Mouse (Mus musculus) neural tube, embryonic 13.5 days (tissue): Measurements from ENCODE around the gene Ank. TPM values are rescaled to one million over a fixed set of nuclear protein-coding genes. Genes with fewer than 3 reads are reported as not detected.

Experiments
- ATAC-seq: fragments of 200-750 bp; cut with Nextera tagmentation; 2 replicates; pipeline ENCODE4 v1.8.0; 2017; ENCODE audit warnings: low read depth, mild to moderate bottlenecking, moderate TSS enrichment, moderate library complexity
- H3K27ac ChIP-seq: fragments of 300-500 bp; sonication (generic); replicated peaks from 2 replicates; pipeline ENCODE4 v1.5.1; 2015; ENCODE audit warnings: moderate library complexity, mild to moderate bottlenecking, inconsistent platforms
- H3K27me3 ChIP-seq: fragments of 300-500 bp; sonication (generic); 2 replicates; pipeline ENCODE4 v1.6.1; 2015; ENCODE audit warnings: mild to moderate bottlenecking, inconsistent platforms
- H3K36me3 ChIP-seq: fragments of 300-500 bp; sonication (generic); 2 replicates; pipeline ENCODE4 v1.6.1; 2015; ENCODE audit warnings: mild to moderate bottlenecking, inconsistent platforms
- H3K4me1 ChIP-seq: fragments of 300-500 bp; sonication (generic); replicated peaks from 2 replicates; pipeline ENCODE4 v1.6.1; 2015; ENCODE audit warnings: inconsistent platforms
- H3K4me2 ChIP-seq: fragments of 300-500 bp; sonication (generic); 2 replicates; pipeline ENCODE4 v1.6.1; 2015; ENCODE audit warnings: inconsistent platforms, mild to moderate bottlenecking, moderate library complexity
- H3K4me3 ChIP-seq: fragments of 300-500 bp; sonication (generic); 2 replicates; pipeline ENCODE4 v1.5.1; 2015; ENCODE audit warnings: mild to moderate bottlenecking, inconsistent platforms
- H3K9ac ChIP-seq: fragments of 300-500 bp; sonication (generic); 2 replicates; pipeline ENCODE4 v1.6.1; 2015; ENCODE audit warnings: moderate library complexity, mild to moderate bottlenecking, inconsistent platforms
- H3K9me3 ChIP-seq: fragments of 300-500 bp; sonication (generic); 2 replicates; pipeline ENCODE4 v1.6.1; 2016; ENCODE audit warnings: inconsistent platforms
- WGBS: fragments of 180-500 bp; shearing (Covaris S2); methylation state at CpG from one replicate; pipeline ENCODE4 v1.1.7; 2015; 5-methylcytosine and 5-hydroxymethylcytosine counted together
- polyA plus RNA-seq: library from polyadenylated mRNA; unstranded; fragments of >200 nt; fragmentation: Nextera tagmentation; extraction: Ambion mirVana; gene quantifications from 2 replicates; pipeline ENCODE4 v1.2.1, GENCODE M21; 2015

The Ank gene
- polyA plus RNA-seq, 1 experiment from 2014 or later, result 15.3 TPM

DNA sequence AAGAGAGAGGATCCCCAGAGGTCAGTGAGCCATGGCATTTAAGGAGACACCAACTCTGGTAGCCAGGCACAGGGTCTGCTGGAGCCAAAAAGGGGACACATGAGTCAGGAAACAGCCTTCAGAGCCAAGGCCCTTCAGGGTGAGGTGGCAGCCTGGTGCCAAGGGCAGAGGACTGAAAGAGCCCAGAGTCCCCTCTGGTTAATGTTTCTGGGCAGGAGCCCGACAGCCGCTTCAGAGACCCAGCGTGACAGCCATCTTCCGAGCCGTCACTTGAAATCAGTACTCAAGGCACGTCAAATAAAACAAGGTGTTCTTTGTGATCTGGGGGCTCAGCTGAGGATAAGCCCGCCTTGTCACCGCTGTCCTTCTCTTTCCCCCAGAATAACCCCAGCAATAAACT is 104.7 kb downstream of the Ank start:
- no peak for ATAC-seq
- Histone ChIP-seq H3K36me3 (peaks cover 57% of the 10 kb centered on the region), H3K9me3 (no peaks in the 10 kb centered on the region), H3K4me2 (no peak overlapping the region), H3K4me3 (no peak overlapping the region), H3K9ac (no peak overlapping the region), H3K27ac (no peak overlapping the region), H3K27me3 (no peaks in the 10 kb centered on the region), H3K4me1 (peaks cover 3% of the 10 kb centered on the region; the same call in 1 of the 2 replicates)
- 77% methylated on average over 8 of the region's 8 CpGs for WGBS

DNA sequence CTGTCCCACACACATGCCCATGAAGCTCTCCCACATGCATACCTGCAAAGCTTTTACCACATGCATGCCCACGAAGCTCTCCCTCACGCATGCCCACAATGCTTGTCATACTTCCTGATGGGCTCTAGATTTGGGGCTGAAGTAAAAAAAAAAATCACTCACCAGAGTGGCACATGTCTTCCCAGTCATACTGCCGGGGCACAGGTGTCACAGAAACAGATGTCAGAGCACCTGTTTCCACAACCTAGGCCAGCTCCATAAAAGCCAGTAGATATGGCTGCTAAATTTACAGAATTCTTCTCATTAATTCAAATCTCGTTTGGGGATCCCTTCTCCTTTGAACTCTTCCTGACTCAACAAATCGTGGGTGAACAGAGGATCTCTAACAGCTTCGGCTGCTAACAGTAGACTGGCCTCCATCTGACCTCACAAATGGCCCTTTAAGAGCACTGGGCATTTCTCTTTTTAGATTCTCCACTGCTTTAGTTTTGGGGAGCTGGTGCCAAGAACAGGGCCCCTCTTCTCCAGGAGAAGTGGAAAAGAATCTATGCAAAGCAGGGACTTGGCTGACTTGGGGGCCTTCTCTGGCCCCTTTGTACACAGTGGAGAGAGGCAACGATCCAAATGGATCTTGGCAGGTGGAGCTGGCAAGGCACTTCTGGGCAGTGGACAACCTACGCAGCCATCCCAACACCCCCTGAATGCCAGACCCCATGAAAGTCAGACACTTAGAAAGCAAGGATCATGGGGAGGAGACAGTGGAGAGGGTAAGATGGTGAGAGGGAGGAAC is 108.7 kb downstream of the Ank start:
- peak; percentile 51; the same call in 1 of the 2 replicates for ATAC-seq
- H3K27ac ChIP-seq, result peak overlapping the region; percentile 15

DNA sequence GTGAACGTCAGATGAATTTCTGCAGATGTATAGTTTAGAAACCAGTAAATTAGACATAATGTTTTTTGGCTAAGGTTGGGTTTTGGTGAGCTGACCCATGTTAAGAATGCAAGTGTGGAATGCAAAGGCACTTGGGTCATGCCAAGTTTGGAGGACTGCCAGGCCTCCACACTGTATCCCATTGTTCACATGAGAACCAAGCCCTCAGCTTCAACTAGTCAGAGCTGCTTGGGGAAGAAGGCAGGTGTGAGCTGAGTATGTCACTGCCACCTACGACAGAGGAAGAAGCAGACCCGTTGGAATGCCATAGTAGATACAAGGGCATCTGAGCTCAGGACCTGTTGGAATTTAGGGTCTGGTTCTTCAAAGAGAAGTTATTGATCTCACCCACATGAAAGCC is 109.5 kb downstream of the Ank start:
- peak; percentile 41; the same call in 1 of the 2 replicates for ATAC-seq
- H3K36me3 ChIP-seq, result peaks cover 31% of the 10 kb centered on the region
- H3K9ac ChIP-seq, result no peak overlapping the region
- no peaks in the 10 kb centered on the region for H3K27me3 ChIP-seq
- no peaks in the 10 kb centered on the region for H3K9me3 ChIP-seq
- H3K27ac ChIP-seq, result no peak overlapping the region
- H3K4me2 ChIP-seq, result no peak overlapping the region
- H3K4me1 ChIP-seq, result peaks cover 5% of the 10 kb centered on the region; the same call in 1 of the 2 replicates
- whole genome bisulfite sequencing, result 82% methylated on average over 3 of the region's 3 CpGs
- no peak overlapping the region for H3K4me3 ChIP-seq

More for the DNA sequence above, 108.7 kb downstream of the Ank start:
- Histone ChIP-seq H3K9ac (no peak overlapping the region), H3K4me2 (no peak overlapping the region), H3K27me3 (no peaks in the 10 kb centered on the region), H3K4me3 (no peak overlapping the region), H3K36me3 (peaks cover 35% of the 10 kb centered on the region), H3K9me3 (no peaks in the 10 kb centered on the region), H3K4me1 (peaks cover 3% of the 10 kb centered on the region; the same call in 1 of the 2 replicates)
- 74% methylated on average over 8 of the region's 8 CpGs for WGBS

DNA sequence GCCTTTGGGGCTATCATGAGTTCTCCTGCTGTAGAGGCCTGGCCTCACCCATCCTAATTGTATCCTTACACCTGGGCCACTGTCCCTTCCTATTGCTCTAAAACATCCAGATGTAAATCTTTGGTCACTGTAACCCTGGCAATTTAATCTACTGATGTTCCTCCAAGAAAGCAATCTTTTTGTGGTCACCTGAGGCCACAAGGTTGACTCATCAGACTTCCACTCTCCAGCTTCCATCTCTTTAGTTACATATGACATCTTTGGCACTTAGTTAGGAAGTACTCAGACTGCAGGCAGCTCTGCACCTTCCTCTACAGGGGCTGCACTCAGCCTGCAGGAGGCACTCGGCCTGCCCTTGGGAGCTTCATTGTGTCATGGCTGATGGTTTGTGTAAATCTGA is 110.4 kb downstream of the Ank start:
- Histone ChIP-seq H3K9me3 (no peaks in the 10 kb centered on the region), H3K27me3 (no peaks in the 10 kb centered on the region), H3K9ac (no peak overlapping the region), H3K4me3 (no peak overlapping the region), H3K27ac (no peak overlapping the region), H3K4me1 (peaks cover 15% of the 10 kb centered on the region), H3K4me2 (no peak overlapping the region), H3K36me3 (peaks cover 23% of the 10 kb centered on the region)
- ATAC-seq, result no peak
- 70% methylated on average over 1 of the region's 1 CpGs for WGBS

DNA sequence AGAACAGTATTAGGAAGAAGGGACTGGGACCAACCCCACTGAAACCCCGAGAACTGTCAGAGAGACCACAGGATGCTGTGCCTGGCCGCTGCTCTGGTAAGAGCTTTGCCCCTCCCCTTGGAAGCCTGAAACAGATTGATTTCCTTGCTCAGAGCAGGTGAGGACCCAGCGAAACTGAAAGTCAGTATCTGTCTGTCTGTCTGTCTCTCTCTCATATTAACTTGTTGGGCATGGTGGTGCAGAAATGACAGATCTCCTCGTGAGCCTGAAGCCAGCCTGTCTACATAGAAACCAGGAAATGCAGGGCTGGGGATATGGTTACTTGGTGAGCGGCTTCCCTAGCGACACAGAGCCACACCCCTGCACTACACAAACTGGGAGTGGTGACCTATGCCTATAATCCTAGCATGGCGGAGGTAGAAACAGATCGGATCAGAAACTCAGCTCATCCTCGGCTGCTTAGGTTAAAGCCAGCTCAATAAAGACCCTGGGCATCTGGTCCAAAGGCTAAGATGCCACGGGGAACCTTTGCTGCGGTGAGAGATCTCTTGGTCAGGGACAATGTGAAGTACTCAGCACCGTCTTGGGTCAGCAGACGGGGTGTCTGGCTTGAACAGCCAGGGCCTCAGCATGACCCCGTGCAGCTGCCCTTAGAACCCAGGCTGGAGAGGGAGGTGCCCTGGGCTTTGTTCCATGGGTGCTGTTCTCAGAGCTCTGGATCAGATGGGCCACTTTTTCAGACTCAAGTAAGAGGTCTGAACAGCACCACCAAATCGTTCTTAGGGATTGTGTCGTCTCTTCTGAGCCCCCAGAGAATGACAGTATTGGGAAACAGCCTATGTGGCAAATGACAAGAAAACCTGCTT is 111.7 kb downstream of the Ank start:
- WGBS, result 85% methylated on average over 16 of the region's 16 CpGs
- peaks cover 17% of the 10 kb centered on the region for H3K4me1 ChIP-seq
- peaks cover 11% of the 10 kb centered on the region for H3K36me3 ChIP-seq
- no peak overlapping the region for H3K4me2 ChIP-seq
- no peaks in the 10 kb centered on the region for H3K27me3 ChIP-seq
- no peak overlapping the region for H3K9ac ChIP-seq
- H3K9me3 ChIP-seq, result no peaks in the 10 kb centered on the region
- H3K4me3 ChIP-seq, result no peak overlapping the region
- ATAC-seq, result no peak
- H3K27ac ChIP-seq, result no peak overlapping the region

DNA sequence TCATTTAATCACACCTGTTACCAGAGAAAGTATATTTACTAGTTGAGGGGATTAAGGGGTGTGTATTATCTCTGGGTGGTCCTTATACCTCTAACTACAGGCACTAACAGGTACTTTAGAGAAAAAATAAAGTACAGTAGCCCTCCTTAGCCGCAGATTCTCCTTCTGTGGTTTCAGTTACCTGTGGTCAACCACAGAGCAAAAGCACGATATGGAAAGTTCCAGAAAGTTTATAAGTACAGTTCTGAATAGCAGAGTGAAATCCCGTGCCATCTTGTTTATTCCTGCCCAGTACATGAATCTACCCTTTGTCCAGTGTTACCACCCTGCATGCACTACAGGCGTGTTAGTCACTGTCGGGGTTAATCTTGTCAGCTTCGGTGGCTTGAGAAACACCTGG is 112.4 kb downstream of the Ank start:
- H3K27ac ChIP-seq, result no peak overlapping the region
- H3K36me3 ChIP-seq, result peaks cover 13% of the 10 kb centered on the region
- H3K4me3 ChIP-seq, result no peak overlapping the region
- WGBS, result 93% methylated on average over 6 of the region's 6 CpGs
- peaks cover 17% of the 10 kb centered on the region for H3K4me1 ChIP-seq
- H3K9ac ChIP-seq, result no peak overlapping the region
- H3K4me2 ChIP-seq, result no peak overlapping the region
- H3K27me3 ChIP-seq, result no peaks in the 10 kb centered on the region
- no peaks in the 10 kb centered on the region for H3K9me3 ChIP-seq
- ATAC-seq, result no peak

DNA sequence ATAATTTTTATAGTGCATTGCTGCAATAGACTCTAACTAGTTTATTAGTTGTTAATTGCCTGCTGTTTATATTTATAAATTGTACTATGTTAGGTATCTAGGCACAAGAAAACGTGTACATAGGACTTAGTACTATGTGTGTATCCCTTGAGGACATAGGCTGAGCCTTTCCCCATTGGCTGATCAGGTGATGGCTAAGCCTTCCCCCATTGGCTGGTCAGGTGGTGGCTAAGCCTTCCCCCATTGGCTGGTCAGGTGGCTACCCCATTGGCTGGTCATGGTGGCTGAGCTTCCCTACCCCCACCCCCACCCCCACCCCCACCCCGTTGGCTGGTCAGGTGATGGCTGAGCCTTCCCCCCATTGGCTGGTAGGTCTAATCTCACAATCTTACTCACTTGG is 113.4 kb downstream of the Ank start:
- Histone ChIP-seq H3K4me2 (no peak overlapping the region), H3K9me3 (no peaks in the 10 kb centered on the region), H3K27ac (no peak overlapping the region), H3K9ac (no peak overlapping the region), H3K27me3 (no peaks in the 10 kb centered on the region), H3K36me3 (peaks cover 16% of the 10 kb centered on the region), H3K4me1 (peaks cover 17% of the 10 kb centered on the region), H3K4me3 (no peak overlapping the region)
- WGBS, result 87% methylated on average over 2 of the region's 2 CpGs
- ATAC-seq, result no peak

DNA sequence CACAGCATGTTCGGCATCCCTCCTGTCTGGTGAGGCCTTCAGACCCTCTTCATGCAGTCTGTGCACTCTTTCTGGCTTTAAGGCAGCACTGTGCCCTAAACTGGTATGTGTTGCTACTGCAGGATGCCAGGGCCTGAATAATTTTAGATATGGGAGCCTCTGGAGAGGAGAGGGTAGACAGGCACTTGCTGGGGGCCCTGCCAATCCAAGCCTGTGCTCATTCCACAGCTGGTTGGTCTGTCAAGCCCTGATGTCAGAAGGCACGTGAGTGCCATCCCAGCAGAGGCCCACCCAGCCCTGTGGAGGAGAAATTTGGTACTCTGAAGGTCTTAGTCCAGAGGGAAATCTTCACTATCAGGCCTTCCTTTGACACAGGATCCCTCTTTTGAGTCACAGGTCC is 114.3 kb downstream of the Ank start:
- no peak overlapping the region for H3K4me3 ChIP-seq
- peaks cover 22% of the 10 kb centered on the region for H3K36me3 ChIP-seq
- no peak overlapping the region for H3K4me2 ChIP-seq
- no peak for ATAC-seq
- H3K4me1 ChIP-seq, result peaks cover 14% of the 10 kb centered on the region
- no peak overlapping the region for H3K27ac ChIP-seq
- 87% methylated on average over 2 of the region's 2 CpGs for whole genome bisulfite sequencing
- no peak overlapping the region for H3K9ac ChIP-seq
- no peaks in the 10 kb centered on the region for H3K27me3 ChIP-seq
- no peaks in the 10 kb centered on the region for H3K9me3 ChIP-seq

DNA sequence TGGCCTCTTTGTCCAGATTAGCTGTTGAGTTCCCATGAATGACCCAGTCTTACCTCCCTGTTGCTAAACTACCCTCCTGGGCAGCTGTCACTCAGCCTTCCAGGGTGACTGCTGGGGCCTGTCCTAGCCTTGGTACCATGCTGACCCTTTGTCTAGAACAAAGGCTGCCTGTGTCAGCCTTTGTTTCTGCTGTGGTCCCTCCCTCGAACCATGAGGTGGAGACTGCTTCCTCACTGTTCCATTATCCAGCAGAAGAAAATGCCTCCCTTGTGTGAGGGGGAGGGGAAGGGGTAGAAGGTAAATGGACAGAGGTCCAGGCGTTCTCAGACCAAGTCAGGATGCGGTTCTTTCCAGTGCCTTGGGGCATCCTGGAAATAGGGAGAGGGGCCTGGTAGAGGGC is 115.2 kb downstream of the Ank start:
- peaks cover 14% of the 10 kb centered on the region for H3K4me1 ChIP-seq
- H3K27ac ChIP-seq, result 0 out of 2 replicates have a peak overlapping the region, but pooled peaks have one; percentile 9
- H3K9ac ChIP-seq, result no peak overlapping the region
- no peak overlapping the region for H3K4me2 ChIP-seq
- peaks cover 22% of the 10 kb centered on the region for H3K36me3 ChIP-seq
- H3K9me3 ChIP-seq, result no peaks in the 10 kb centered on the region
- no peaks in the 10 kb centered on the region for H3K27me3 ChIP-seq
- 13% methylated on average over 3 of the region's 3 CpGs for WGBS
- ATAC-seq, result no peak; the same call in 1 of the 2 replicates
- no peak overlapping the region for H3K4me3 ChIP-seq

DNA sequence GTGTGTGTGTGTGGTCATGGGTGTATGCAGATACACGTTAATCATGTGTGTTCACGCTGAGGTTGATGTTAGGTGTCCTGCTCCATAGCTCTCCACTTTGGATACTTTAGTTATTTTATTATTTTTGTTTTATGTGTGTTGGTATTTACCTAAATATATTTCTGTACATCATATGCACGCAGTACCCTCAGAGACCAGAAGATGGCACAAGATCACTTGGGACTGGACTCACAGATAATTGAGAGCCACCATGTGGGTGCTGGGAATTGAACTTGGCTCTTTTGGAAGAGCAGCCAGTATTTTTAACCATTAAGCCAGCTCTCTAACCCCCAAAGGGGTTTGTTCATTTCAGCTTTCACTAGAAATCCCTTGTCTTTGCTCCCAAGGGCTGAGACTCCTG is 116.0 kb downstream of the Ank start:
- no peak for ATAC-seq
- no peak overlapping the region for H3K9ac ChIP-seq
- WGBS, result 88% methylated on average over 3 of the region's 3 CpGs
- no peak overlapping the region for H3K4me3 ChIP-seq
- no peaks in the 10 kb centered on the region for H3K27me3 ChIP-seq
- H3K4me2 ChIP-seq, result no peak overlapping the region
- peaks cover 14% of the 10 kb centered on the region for H3K4me1 ChIP-seq
- H3K36me3 ChIP-seq, result peaks cover 22% of the 10 kb centered on the region
- no peaks in the 10 kb centered on the region for H3K9me3 ChIP-seq
- no peak overlapping the region for H3K27ac ChIP-seq

DNA sequence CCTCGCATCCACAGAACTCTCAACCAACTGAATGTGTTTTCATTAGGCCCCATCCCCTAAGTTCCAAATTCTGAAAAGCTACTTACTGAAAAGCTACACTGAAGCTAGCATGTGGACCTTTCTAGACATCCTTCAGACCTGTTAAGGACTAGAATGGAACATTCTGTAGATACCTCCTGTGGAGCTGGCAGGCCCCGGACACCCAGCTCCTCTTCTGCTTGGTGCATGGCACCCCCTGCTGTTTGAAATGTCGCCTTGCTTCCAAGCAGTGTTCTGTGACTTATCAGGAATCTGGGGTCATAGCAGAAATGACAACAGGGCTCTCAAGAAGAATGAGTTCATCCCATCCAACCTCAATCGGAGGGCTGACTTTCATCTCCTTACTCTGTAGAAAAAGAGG is 116.6 kb downstream of the Ank start:
- no peak overlapping the region for H3K4me3 ChIP-seq
- H3K27ac ChIP-seq, result no peak overlapping the region
- H3K4me2 ChIP-seq, result no peak overlapping the region
- WGBS, result 84% methylated on average over 4 of the region's 4 CpGs
- peaks cover 14% of the 10 kb centered on the region for H3K4me1 ChIP-seq
- no peak overlapping the region for H3K9ac ChIP-seq
- H3K9me3 ChIP-seq, result no peaks in the 10 kb centered on the region
- no peaks in the 10 kb centered on the region for H3K27me3 ChIP-seq
- H3K36me3 ChIP-seq, result peaks cover 19% of the 10 kb centered on the region
- no peak for ATAC-seq

DNA sequence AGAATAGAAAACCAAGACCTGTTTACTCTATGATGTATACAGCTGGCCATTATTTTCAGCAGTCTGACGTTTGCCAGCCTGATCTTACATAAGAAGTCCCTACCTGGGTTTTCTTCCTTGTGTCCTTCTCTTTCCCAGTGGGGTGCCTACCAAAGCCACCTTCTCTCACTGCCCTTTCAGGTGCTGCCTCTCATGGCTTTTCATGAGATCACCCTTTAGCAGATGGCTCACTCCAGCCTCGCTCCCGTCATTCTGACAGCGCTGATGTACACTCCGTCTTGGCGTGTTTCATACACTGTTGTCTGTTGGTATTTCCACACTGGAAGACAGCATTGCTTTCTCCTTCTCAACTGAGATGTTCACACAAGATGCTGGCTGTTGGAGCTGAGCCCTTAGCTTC is 117.1 kb downstream of the Ank start:
- Histone ChIP-seq H3K4me2 (no peak overlapping the region), H3K36me3 (peaks cover 16% of the 10 kb centered on the region), H3K27ac (no peak overlapping the region), H3K4me1 (peaks cover 14% of the 10 kb centered on the region), H3K27me3 (no peaks in the 10 kb centered on the region), H3K9me3 (no peaks in the 10 kb centered on the region), H3K9ac (no peak overlapping the region), H3K4me3 (no peak overlapping the region)
- no peak for ATAC-seq
- 97% methylated on average over 6 of the region's 6 CpGs for WGBS
